Mouse (Mus musculus): ENCODE measurements around the gene Palmd.
A peak's percentile ranks its signal among the peaks of the same experiment; 100 is the strongest.

The Palmd gene

GRCm38 (mm10) chr3:116968540-116968997 is at the start of gene Palmd:
Gene Palmd (minus strand): TSS chr3:116968987.
- DNase-seq (ENCODE audit: low read depth) = no peak

GRCm38 (mm10) chr3:117010182-117010581 is 41.4 kb upstream of the Palmd start:
- no peak for DNase-seq (ENCODE audit: low read depth)

- DNase-seq (ENCODE audit: low read depth) = no peak
These were observed 38.6 kb upstream of the Palmd start for GRCm38 (mm10) chr3:117007340-117007739.

GRCm38 (mm10) chr3:117006636-117007035 is 37.8 kb upstream of the Palmd start:
- DNase-seq (ENCODE audit: low read depth) = no peak

GRCm38 (mm10) chr3:117003379-117003778 is 34.6 kb upstream of the Palmd start:
- DNase-seq (ENCODE audit: low read depth) = no peak

- no peak for DNase-seq (ENCODE audit: low read depth)
These were observed 33.1 kb upstream of the Palmd start for GRCm38 (mm10) chr3:117001686-117002485.

GRCm38 (mm10) chr3:116993011-116993410 is 24.2 kb upstream of the Palmd start:
- DNase-seq (ENCODE audit: low read depth) = no peak

GRCm38 (mm10) chr3:116991180-116991579 is 22.4 kb upstream of the Palmd start:
- peak; percentile 59 for DNase-seq (ENCODE audit: low read depth)

- DNase-seq (ENCODE audit: low read depth) = no peak
These were observed 19.4 kb upstream of the Palmd start for GRCm38 (mm10) chr3:116988221-116988620.

GRCm38 (mm10) chr3:116986451-116986850 is 17.7 kb upstream of the Palmd start:
- no peak for DNase-seq (ENCODE audit: low read depth)

GRCm38 (mm10) chr3:116985741-116986140 is 17.0 kb upstream of the Palmd start:
- DNase-seq (ENCODE audit: low read depth) = no peak

GRCm38 (mm10) chr3:116985042-116985455 is 16.3 kb upstream of the Palmd start:
- no peak for DNase-seq (ENCODE audit: low read depth)

GRCm38 (mm10) chr3:116981811-116982575 is 13.2 kb upstream of the Palmd start:
- DNase-seq (ENCODE audit: low read depth) = no peak

- no peak for DNase-seq (ENCODE audit: low read depth)
These were observed 999 bp upstream of the Palmd start for GRCm38 (mm10) chr3:116969786-116970185.

- DNase-seq (ENCODE audit: low read depth) = no peak
These were observed 216 bp upstream of the Palmd start for GRCm38 (mm10) chr3:116969003-116969402.

GRCm38 (mm10) chr3:116967967-116968366 is 820 bp downstream of the Palmd start, which contains the start of gene 4930455H04Rik:
Gene 4930455H04Rik (plus strand): TSS chr3:116968267.
- no peak for DNase-seq (ENCODE audit: low read depth)

- DNase-seq (ENCODE audit: low read depth) = no peak
These were observed 1.4 kb downstream of the Palmd start for GRCm38 (mm10) chr3:116967436-116967835.

GRCm38 (mm10) chr3:116966800-116967199 is 2.0 kb downstream of the Palmd start:
- no peak for DNase-seq (ENCODE audit: low read depth)

GRCm38 (mm10) chr3:116966225-116966624 is 2.6 kb downstream of the Palmd start:
- DNase-seq (ENCODE audit: low read depth) = peak; percentile 53

- DNase-seq (ENCODE audit: low read depth) = no peak
These were observed 4.4 kb downstream of the Palmd start for GRCm38 (mm10) chr3:116964426-116964825.

- DNase-seq (ENCODE audit: low read depth) = no peak
These were observed 5.6 kb downstream of the Palmd start for GRCm38 (mm10) chr3:116963213-116963612.

- DNase-seq (ENCODE audit: low read depth) = no peak
These were observed 7.2 kb downstream of the Palmd start for GRCm38 (mm10) chr3:116961354-116962142.

All from 416B (cell line).